Mouse (Mus musculus) megakaryocyte-erythroid progenitor cell, adult 5-6 weeks (primary cell): Measurements from ENCODE around the gene Myh10. TPM values are rescaled to one million over a fixed set of nuclear protein-coding genes. Genes with fewer than 3 reads are reported as not detected.

Experiments
- ATAC-seq: replicated peaks from 2 replicates; pipeline ENCODE4 v1.8.0; 2016; ENCODE audit warnings: mild to moderate bottlenecking, inconsistent platforms; ENCODE audit not compliant: severe bottlenecking, poor library complexity, low FRiP score, low TSS enrichment
- total RNA-seq, 2 experiments: library from RNA; stranded (forward) in 1 of 2; stranded (reverse) in 1 of 2; fragments of 200-1000, 215-1000 nt in 1 of 2; fragments of >200 nt in 1 of 2; fragmentation: Nextera tagmentation in 1 of 2; gene quantifications; 2 replicates each; pipeline ENCODE4 v1.2.3; 2014 to 2017

Myh10 gene
- total RNA-seq, 2 experiments from 2014 or later = 42.2 to 100 TPM

GRCm38 (mm10) chr11:68850862-68851261, 159.5 kb downstream of the Myh10 start:
- no peak for ATAC-seq

GRCm38 (mm10) chr11:68851644-68852485, 160.5 kb downstream of the Myh10 start:
- no peak for ATAC-seq

GRCm38 (mm10) chr11:68852486-68852901, 161.1 kb downstream of the Myh10 start:
- peak; percentile 50 for ATAC-seq

- peak; percentile 91 for ATAC-seq
Observed at GRCm38 (mm10) chr11:68852932-68853409, 161.6 kb downstream of the Myh10 start.

GRCm38 (mm10) chr11:68853611-68854401, 162.4 kb downstream of the Myh10 start:
- ATAC-seq = peak; percentile 72

- ATAC-seq = no peak
Observed at GRCm38 (mm10) chr11:68854621-68855020, 163.3 kb downstream of the Myh10 start.

- ATAC-seq = no peak
Observed at GRCm38 (mm10) chr11:68857329-68857728, 166.0 kb downstream of the Myh10 start.

- ATAC-seq = no peak
Observed at GRCm38 (mm10) chr11:68859943-68860593, 168.7 kb downstream of the Myh10 start.

GRCm38 (mm10) chr11:68862260-68862659, 170.9 kb downstream of the Myh10 start:
- ATAC-seq = no peak

- no peak; the same call in 1 of the 2 replicates for ATAC-seq
Observed at GRCm38 (mm10) chr11:68863631-68864091, 172.3 kb downstream of the Myh10 start.

GRCm38 (mm10) chr11:68864544-68865189, 173.3 kb downstream of the Myh10 start:
- peak; percentile 45 for ATAC-seq

Other genes with a start within 250 kb of the Myh10 start
- gene Pik3r6, start 188.5 kb upstream of the Myh10 start, total RNA-seq (2014; fragmentation: Nextera tagmentation) = 0.64 TPM in 1 of 2 replicates, not detected in the other
- gene Pik3r6, start 188.5 kb upstream of the Myh10 start, total RNA-seq (2017) = 0.15 and 1.4 TPM in 2 replicates
- not detected in 2 replicates for gene Mfsd6l, start 135.4 kb upstream of the Myh10 start, total RNA-seq (2014; fragmentation: Nextera tagmentation)
- not detected in 2 replicates for gene Mfsd6l, start 135.4 kb upstream of the Myh10 start, total RNA-seq (2017)
- gene Ccdc42, start 104.5 kb upstream of the Myh10 start, total RNA-seq (2014; fragmentation: Nextera tagmentation) = not detected in 2 replicates
- not detected in 2 replicates for gene Ccdc42, start 104.5 kb upstream of the Myh10 start, total RNA-seq (2017)
- 22.5 and 35.7 TPM in 2 replicates for gene Ndel1, start 180.3 kb downstream of the Myh10 start, total RNA-seq (2014; fragmentation: Nextera tagmentation)
- 45.6 and 99.1 TPM in 2 replicates for gene Ndel1, start 180.3 kb downstream of the Myh10 start, total RNA-seq (2017)
- gene Rnf222, start 197.0 kb downstream of the Myh10 start, total RNA-seq (2014; fragmentation: Nextera tagmentation) = not detected in 2 replicates
- not detected in 2 replicates for gene Rnf222, start 197.0 kb downstream of the Myh10 start, total RNA-seq (2017)
- 5,476 and 5,943 TPM in 2 replicates for gene Rpl26, start 210.0 kb downstream of the Myh10 start, total RNA-seq (2014; fragmentation: Nextera tagmentation)
- gene Rpl26, start 210.0 kb downstream of the Myh10 start, total RNA-seq (2017) = 6,111 and 7,527 TPM in 2 replicates
- gene Odf4, start 235.5 kb downstream of the Myh10 start, total RNA-seq (2014; fragmentation: Nextera tagmentation) = not detected in 2 replicates
- gene Odf4, start 235.5 kb downstream of the Myh10 start, total RNA-seq (2017) = not detected in 2 replicates